Mouse (Mus musculus) bone marrow macrophage, adult 2 months (primary cell): ENCODE measurements around the gene Rara.

Experiments
- CTCF ChIP-seq: IDR thresholded peaks from 2 replicates; pipeline ENCODE4 v1.5.1; 2012; ENCODE audit warnings: low read depth, mild to moderate bottlenecking, low read length, moderate library complexity
- POLR2A ChIP-seq: IDR thresholded peaks from 2 replicates; pipeline ENCODE4 v1.6.1; 2012; ENCODE audit warnings: mild to moderate bottlenecking, low read depth, low read length, borderline replicate concordance

- TF ChIP-seq CTCF: no peak
- TF ChIP-seq POLR2A: no peak
These were observed 37.9 kb downstream of the Rara start for GRCm38 (mm10) chr11:98965416-98966077.
